Mouse (Mus musculus): ENCODE measurements at regions not wholly inside any gene's neighbourhood (a gene's known extent, or its start where the extent isn't known, plus 50 kb on each side); places are given as distances from the start of the nearest gene placed in this dataset.

DNA sequence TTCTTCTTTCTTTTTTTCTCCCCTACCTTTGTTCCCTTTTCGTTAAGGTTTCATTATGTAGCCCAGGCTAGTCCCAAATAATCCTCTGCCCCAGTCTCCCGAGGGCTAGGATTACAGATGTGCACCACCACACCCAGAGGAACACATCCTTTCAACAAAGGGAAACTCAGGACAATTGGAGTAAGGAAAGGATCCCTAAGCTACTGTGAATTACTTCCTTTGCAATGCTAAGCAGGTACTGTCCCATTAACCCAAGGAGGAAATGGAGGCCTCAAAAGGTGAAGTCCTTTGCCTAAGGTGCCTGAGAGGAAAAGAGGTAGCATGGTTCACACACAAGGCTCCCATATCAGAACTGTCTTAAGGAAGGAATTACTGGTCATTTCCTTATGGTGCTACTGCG is 157.2 kb downstream of the En1 start:
- in situ Hi-C loops (cut with MseI, MboI): no loop called here

DNA sequence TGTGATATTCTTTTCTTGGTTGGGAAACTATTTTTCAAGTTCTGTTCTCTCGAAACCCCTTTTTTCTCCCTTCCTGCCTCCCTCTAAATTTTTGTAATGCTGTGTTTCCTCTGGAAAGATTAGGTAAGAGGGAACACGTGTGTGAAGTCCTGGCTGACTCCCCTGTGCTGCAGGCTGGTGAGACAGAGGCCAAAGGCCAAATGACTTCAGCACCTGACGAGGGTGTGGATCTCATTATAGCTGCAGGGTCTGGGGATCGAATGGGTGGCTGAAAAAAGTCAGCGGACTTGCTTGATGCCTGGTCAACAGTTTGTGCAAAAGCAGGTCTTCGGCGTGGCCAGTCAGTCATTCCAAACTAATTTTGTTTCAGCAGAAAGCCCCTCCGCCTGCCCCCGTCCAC is 159.1 kb downstream of the En1 start:
- in situ Hi-C loops (cut with MseI, MboI): no loop called here

DNA sequence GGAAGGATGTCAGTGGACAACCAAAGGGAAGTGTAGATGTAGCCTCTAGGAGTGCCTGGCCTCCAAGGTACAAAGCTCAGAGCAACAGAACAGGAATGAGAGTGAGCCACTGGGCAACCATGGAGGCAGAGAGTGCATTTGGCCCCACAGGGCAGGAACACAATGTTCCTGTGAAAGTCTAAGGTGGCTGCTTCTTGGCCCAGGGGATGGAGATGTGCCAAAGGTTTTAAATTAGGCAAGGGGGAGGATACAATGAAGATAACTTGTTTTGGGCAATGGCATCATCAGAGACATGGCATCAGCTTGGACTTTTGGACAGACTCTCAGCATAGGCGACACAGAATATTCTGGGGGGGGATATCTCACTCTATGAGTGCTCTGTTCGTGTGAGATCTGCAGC is 160.3 kb downstream of the En1 start:
- in situ Hi-C loops (cut with MseI, MboI): no loop called here

DNA sequence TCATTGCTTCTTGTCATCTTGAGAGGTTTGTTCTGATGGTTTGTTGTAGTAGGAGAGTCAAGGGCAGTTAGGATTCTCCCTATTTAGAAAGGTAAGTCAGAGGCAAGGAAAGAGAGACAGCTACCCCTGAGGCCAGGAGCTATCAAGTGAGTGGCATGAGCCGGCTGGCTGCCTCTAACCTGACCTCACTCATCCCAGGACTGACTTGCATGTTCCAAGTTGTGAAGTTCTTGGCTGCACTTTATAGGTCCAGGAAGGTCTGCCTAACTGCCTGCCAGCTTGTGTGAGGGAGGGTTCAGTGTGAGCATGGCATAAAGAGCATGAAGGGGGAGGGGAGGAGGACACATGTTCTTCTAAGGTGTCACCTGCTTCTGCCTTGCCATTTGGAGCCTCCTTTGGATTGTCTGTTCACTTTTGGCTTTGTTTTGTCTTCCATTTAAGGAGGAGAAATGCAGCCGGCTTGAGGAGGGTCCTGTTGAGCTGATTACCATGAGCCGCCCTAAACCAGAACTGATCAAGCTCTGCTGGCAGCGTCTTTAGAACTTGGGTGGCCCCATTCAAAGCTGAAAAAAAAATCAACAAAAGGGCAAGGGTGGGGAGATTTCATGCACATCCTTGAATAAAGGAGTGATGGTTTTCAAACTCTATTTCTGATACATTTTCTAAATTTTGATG is 160.8 kb downstream of the En1 start:
- in situ Hi-C loops (cut with MseI, MboI): no loop called here

DNA sequence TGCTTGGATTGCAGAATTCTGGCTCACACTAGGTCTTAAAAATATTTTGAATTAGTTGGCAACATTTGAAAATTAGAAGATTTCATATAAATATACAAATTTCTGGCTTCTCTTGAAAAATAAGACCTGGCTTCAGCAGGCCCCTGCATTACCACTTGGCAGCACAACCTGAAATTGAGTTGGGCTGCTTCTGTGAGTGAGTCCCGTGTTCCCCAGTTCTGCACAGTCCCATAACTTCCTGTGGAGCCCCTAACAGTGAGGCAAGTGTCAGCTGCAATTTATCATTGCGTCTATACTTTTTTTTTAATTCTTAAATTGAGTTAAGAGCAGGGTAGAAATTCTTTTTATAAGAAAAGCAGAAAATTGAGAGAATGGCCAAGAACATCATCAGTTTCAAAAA is 164.8 kb downstream of the En1 start:
- in situ Hi-C loops (cut with MseI, MboI): no loop called here

DNA sequence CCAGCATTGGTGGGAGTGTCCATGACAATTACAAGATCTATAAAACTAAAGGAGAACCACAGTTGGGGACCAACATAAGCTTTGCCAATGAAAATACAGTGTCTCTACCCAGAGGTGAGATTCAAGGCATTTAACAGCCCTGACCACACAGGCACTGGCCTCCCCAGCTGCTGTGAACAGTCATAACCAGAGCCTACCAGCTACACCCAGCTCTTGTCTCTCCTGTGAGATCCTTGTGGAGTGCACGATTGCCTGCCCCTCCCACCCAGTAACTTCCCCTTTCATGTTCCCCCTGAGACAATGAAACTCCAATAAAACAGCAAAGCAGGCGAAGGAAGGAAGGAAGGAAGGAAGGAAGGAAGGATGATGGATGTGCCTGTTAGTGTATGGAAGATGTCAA is 169.1 kb downstream of the En1 start:
- in situ Hi-C loops (cut with MseI, MboI): no loop called here

DNA sequence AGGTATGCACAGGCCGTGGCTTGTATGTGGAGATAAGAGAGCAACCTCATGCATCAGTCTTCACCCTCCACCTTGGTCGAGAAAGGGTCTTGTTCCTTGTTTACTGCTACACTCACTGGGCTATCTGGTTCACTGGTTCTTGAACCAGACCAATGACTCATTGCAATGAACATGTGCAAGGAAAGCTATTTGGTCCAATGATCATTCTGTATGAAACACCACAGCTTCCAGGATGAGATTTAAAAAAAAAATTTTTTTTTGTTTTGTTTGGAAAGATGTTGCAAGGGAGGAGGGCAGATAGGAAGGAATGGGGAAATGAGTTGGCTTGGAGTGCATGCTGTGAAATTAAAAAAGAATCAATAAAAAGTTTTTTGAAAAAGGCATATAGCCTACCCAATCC is 174.7 kb downstream of the En1 start:
- in situ Hi-C loops (cut with MseI, MboI): no loop called here

DNA sequence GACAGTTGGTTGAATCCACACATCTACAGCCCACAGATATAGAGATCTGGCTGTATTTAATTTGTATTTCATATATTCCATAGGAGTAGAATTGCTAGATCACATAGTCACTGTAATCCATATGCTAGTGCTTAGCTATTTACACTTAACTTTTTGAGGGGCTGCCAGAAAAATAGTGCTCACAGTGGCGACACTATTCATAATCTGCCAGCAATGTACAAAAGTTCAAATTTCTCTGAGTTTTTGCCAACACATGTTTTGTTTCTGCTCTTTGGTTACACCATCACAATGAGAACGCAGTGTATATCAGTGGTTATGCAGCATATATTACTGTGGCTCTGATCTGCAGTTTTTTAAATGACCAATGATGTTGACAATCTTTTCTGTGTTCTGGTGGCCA is 175.2 kb downstream of the En1 start:
- in situ Hi-C loops (cut with MseI, MboI): no loop called here

DNA sequence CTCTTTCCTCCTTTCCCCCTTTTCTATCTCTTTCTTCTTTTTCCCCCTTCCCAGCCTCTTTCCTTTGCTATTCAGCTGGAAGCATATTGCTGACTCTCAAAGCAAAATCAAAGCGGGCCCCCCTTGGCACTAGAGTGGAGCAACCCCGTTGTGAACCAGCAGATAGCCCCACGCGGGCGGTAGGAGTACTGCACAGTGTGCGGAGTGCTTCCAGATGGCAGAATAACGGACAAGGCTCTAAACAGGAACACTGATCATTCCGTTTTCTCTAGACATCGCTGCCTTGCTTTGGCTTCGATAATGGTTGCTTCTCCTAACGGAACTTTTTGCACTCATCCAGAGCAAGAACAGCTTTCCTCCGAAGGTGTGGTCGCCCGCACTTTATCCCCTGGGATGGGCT is 193.0 kb downstream of the En1 start:
- in situ Hi-C loops (cut with MseI, MboI): no loop called here

DNA sequence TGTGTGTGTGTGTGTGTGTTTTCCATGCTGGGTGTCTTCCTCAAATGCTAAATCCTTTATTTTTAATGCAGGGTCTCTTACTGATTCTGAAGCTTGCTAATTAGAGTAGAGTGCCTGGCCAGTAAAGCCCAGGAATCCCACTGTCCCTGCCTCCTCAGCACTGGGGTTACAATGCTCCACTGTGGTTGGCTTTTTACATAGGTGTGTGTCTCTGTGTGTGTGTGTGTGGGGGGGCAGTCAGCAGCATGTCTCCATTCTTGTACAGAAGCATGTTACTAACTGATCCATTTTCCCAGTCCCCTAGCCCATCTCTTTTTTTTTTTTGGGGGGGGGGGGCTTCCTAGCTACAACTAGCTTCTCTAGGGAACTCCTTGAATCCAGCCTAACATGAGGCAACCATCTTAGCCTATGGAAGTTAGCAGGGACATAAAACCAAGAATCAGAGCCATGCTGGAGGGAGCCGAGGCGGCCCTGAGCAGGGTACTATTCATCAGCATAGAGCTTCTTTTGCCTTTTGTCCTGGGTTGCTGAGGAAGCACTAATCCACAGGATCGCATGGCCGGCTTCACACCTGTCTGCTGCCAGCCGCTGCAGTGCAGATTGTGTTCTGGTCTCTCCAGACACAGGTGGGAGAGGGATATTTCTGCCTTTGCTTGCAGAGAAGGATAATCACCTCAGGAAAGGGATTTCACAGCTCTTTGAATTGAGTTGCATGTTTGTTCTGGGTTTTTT is 199.2 kb downstream of the En1 start:
- in situ Hi-C loops (cut with MseI, MboI): no loop called here

DNA sequence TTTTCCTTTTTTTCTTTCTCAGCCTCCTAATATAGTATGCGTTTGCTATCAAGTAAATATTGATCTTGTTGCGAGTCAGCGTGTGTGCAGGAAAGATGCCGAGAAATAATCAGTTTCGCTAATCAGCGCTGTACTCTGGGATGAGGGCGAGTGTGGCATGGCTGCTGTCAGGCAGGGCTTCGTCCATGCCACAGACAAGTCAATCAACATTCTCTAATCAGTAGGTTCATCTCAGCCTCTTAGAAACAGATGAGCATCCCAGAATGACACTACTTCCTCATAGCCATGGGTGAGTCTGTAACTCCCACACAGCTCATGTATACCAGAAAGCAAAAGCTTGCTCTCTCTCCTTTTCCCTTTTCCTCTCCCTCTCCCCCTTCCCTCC is 199.8 kb downstream of the En1 start:
- in situ Hi-C loops (cut with MseI, MboI): no loop called here

DNA sequence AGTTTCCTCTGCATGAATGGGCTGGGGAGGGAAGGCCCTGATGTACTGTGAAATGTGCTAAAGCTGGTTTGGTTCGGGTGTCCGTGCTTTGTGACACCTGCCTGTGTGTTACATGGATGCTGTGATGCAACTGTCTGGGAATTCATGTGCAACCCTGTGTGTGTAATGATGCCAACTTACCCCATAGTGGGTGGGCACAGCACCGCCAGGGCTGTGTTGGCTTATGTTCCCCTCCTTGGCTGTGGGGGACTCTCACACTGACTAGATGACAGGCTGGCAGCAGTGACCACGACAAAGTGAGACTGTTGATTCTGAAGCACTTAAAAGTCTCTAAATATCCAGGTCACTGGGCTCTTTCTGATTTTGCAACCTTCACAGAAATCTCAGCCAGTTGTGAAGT is 212.2 kb downstream of the En1 start:
- in situ Hi-C loops (cut with MseI, MboI): no loop called here

DNA sequence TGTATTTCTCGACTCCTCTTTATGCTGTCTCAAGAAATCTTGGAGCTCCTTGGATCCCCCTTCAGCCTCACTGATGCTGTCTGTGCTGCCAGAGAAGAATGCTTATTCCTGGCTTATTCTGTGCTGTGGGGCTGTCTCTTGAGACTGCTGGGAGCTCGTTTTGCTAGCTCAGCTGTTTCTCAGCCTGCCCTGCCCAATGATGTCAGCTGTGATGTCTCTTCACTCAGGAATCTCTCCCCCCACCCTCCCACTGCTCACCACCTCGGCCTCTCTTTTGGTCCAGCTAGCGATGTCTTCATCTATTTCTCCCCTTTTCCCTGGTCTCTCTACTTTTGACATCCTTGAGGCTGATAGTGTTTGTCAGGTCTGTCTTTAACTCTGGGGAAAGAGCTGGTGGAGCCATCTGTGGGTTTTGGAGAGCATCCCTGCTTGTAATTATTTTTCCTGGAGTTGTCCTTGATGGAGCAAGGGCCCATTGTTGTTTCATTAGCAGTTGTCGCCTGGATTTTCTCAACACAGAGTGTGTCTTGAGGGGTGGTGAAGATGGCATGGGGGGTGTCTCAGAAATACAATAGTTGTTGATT is 214.1 kb downstream of the En1 start:
- in situ Hi-C loops (cut with MseI, MboI): no loop called here

DNA sequence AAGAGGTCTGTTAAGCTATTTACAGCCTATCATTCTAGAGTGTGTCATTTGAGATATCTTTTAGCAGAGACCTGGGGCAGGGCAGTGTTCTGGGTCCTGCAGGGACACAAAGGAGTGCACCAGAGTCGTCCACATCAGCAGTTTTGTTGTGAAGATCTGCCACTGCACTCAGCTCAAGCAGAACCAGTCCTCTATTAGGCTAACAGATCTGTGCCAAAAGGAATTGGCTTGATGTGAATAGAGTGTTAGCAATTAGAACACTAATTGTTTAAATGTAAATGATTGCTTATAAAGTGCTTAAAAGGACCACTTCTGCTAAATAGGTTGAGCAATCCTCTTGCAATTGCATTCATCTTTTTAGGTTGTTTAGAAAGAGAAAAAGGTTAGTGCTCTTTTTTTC is 215.3 kb downstream of the En1 start:
- in situ Hi-C loops (cut with MseI, MboI): no loop called here

DNA sequence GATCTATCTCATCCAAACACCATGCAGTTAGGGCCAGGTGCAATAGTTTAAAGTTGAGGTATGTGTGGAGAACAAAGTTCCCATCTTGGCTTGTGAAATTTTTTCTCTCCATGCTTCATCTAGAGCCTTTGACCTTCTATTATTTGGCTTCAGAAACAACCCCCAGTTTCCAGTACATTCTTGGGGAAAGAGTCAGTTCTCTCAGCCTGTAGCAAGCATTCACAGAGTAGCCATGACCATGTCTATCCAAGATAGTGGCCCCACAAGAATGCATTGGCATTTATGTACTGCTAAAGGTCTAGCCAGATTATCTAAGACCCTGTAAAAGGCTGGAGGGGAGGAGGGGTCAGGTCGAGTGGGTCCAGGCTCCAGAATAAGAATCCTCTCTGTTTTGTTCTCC is 229.8 kb downstream of the En1 start:
- in situ Hi-C loops (cut with MseI, MboI): no loop called here

DNA sequence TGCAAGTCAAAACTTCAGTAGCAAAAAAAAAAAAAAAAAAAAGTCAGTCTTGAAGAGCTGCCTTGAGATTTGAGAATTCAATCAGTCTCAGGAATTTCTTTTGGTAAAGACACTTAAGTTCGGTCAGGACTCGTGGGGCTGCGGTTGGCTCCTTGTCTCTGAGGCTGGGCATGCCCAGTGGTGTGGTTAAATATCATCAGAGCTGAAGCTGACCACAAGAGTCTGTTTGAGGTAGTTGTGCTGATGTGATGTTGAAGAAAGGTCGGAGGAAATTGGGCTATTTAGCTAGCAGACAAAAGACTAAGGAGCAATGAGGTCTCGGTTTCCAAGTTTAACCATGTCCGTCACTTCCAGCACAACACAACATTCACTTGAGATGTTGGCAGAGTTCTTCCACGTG is 240.4 kb downstream of the En1 start:
- in situ Hi-C loops (cut with MseI, MboI): no loop called here

DNA sequence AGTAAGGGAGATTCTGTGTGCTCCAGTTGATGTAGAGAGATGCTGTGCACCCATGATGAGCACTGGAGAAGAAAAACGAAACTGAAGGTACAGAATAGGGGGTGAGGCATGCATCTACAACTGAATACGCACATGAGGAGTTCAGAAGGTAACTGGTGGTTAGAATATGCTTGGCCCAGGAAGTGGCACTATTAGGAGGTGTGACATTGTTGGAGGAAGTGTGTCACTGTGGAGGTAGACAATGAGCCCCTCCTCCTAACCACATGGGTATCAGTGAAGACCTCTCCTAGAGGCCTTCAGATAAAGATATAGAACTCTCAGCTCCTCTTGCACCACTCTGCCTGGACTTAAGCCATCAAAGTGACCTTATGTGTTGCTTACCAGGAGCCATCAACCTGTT is 243.9 kb downstream of the En1 start:
- in situ Hi-C loops (cut with MseI, MboI): no loop called here

DNA sequence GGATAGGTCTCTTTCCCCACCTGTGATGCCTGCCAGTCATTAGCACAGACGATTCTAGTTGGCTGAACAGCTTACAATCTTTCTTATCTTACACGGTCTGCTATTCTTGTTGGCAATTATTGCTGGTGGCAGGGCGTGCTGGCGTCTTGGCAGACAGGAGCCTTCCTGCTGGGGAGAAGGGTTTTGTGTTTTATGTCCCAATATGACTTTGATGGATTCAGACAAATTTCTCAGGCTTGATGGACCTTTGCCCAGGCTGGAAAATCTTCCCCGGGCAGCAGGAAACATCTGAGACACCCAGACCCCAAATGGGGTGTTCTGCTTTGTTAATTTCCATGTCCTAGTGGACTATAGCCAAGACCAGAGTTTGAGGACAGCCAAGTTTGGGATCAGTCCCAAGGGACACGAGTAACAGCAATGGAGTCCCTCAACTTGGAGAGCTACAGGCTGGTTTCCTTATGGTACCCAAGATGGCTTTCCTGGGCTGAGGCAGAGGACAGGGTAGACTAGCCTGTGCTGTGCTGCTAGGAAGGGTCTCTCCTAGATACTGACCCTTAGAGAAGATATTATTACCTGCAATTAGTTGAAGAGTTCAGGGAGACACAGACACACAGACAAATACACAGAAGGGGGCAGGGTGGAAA is 249.8 kb downstream of the En1 start:
- in situ Hi-C loops (cut with MseI, MboI): no loop called here

DNA sequence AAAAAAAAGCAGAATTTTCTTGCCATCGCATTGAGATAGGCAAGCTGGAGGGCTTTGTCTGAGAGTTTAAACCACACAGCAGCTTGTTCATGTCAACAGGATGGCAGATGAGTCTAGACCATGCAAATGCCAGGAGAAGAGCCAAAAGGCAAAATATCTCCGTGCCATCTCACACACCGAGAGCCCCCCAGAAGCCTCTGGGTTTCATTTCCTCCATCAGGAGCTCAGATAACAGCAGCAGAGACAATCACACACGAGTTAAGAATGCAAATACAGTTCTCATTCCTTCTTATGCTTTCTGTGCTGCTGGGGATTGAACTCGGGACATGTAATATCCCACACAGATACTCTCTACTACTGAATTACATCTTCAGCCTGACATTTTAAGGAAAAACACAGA is 255.3 kb downstream of the En1 start:
- in situ Hi-C loops (cut with MseI, MboI): no loop called here

DNA sequence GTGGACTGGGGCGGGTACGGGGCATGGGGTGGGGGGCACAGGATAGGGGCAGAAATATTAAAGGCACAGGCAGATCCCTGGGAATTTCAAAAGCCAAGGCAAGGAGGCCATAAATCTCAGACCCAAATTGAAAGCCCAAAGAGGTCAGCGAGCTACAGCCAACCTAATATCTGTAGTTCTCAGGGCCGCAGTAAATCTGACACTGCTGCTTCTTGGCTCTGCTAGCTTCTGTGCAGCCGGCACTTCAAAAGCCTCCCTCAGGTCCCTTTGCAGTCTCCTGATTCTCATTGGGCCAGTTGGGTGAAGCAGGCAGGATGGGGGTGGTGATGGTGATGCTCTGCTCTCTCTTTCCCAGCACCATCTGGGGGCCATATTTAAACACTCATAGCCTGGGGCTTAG is 257.3 kb downstream of the En1 start:
- in situ Hi-C loops (cut with MseI, MboI): no loop called here

DNA sequence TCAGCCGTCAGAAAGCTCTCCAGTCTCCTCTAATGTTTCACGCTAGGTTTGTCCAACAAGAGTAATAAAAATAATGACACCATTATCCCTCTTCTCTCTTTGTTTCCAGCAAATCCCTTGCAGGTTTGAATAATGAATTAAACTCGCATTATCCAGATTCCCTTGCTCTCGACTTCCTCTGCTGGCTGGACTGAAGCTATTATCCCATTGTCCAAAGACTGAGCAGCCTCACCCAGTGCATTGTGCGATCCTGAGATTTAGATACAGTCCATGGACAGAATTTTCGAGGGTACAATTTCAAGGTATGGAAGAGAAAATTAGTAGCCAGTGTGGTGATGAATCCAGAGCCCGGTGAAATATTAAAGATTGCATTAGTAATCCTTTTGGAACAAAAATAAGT is 270.3 kb downstream of the En1 start:
- in situ Hi-C loops (cut with MseI, MboI): no loop called here

DNA sequence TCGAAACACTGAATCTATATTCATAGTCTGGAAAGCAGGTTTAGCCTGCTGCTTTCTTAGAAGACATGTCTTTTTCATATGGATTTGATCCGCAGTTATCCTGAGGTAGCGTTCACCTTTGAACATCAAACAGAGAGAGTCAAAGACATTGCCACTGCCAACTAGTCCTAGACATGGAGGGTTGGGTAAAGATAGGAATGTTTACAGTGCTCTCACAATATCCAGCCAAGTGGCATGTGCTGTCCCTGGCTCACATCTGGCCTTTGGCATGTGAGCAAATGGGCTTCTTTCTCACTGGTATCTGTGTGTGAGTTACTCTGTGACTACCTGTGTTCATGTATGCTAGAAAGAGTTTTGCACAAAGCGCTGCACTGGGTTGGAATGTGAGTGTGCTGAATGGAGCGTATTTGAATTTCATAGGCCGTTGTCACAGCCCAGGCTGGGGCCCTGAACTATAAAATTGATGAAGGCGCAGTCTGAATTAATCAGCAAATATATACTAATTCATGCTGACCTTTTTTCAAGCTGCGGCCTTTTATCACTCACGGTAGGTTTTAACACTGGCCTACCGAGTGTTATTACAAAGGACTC is 280.8 kb downstream of the En1 start:
- in situ Hi-C loops (cut with MseI, MboI): no loop called here

DNA sequence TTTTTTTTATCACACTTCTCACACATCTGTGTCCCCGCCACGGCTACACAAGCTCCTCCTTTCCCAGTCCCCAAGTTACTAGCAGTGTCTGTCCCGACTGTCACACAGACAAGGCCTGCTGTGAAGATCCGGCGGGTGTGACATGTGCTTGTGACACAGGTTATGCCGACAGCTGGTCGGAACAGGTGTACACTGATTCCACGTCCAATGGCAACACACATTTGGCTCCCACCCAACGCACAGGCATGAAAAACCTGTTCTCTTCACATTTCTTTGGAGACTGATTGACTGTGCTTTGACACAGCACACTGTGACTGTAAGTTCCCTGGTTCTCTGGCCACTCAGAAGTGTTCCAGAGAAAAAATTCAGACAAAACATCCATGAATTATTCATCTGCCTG is 281.4 kb downstream of the En1 start:
- in situ Hi-C loops (cut with MseI, MboI): no loop called here
